Mouse (Mus musculus): ENCODE data around the gene Itgb8. TPM values are rescaled to one million over a fixed set of nuclear protein-coding genes. Genes with fewer than 3 reads are reported as not detected.

Itgb8 gene
- total RNA-seq, 2 experiments from 2014 or later, result 37.7 to 38.1 TPM

- intact Hi-C loops (cut with DNase I), result no loop called here
- DNase-seq (ENCODE audit: low spot score in 2 of 2), result no peak
Measured at GRCm38 (mm10) chr12:119159254-119159933, 79.2 kb downstream of the Itgb8 start.

DNA sequence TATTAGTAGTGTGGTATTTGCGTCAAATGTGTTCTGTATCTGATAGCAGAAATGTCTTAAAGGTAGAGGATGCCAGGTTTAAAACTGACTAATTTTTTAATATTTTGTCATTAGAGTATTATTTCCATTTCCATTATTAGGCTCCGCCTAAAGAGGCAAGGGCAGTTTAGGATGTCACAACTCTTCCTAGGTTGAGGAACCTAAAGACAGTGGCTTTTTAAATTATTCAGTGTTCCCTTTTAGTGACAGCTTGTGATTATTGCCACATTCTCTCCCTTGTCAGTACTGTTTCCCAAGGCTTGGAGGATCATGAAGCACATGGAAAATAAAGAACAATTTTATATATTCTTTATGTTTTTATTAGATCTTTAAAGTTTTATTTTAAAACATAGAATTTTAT lies 80.9 kb downstream of the Itgb8 start:
- DNase-seq (ENCODE audit: low spot score in 2 of 2), result no peak
- intact Hi-C loops (cut with DNase I), result no loop called here

- DNase-seq (ENCODE audit: low spot score in 2 of 2), result no peak
- intact Hi-C loops (cut with DNase I), result no loop called here
Measured at GRCm38 (mm10) chr12:119157068-119157467, 81.5 kb downstream of the Itgb8 start.

GRCm38 (mm10) chr12:119155566-119155965 lies 83.0 kb downstream of the Itgb8 start:
- intact Hi-C loops (cut with DNase I), result no loop called here
- no peak for DNase-seq (ENCODE audit: low spot score in 2 of 2)

- intact Hi-C loops (cut with DNase I), result no loop called here
Measured at GRCm38 (mm10) chr12:119150956-119151355, 87.6 kb downstream of the Itgb8 start.

GRCm38 (mm10) chr12:119147753-119148152 lies 90.8 kb downstream of the Itgb8 start:
- intact Hi-C loops (cut with DNase I), result no loop called here

More at GRCm38 (mm10) chr12:119150956-119151355, 87.6 kb downstream of the Itgb8 start:
- DNase-seq (ENCODE audit: low spot score in 2 of 2), result no peak

GRCm38 (mm10) chr12:119146031-119146430 lies 92.6 kb downstream of the Itgb8 start:
- intact Hi-C loops (cut with DNase I), result no loop called here
- no peak for DNase-seq (ENCODE audit: low spot score in 2 of 2)

More at GRCm38 (mm10) chr12:119147753-119148152, 90.8 kb downstream of the Itgb8 start:
- no peak for DNase-seq (ENCODE audit: low spot score in 2 of 2)

DNA sequence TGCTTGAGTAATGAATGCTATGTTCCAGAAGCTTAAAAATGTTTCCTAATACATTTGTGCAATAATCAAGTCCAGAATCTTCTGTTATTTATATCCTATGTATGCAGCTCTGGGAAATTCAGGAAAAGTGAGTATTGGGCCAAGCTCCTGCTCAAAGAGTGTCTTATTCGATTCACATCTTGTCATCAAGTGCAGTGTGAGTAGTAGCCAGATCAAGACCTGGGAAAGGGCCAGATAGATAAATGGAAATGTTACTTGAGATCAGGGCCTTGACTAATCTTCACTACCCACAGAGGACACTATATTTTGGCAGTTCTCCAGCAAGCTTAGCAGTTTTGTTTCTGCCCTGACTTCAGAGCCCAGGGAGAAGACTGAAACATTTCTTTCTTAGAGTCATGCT lies 100.7 kb downstream of the Itgb8 start:
- DNase-seq (ENCODE audit: low spot score in 2 of 2), result no peak
- intact Hi-C loops (cut with DNase I), result no loop called here

GRCm38 (mm10) chr12:119113522-119114135 lies 125.0 kb downstream of the Itgb8 start:
- no peak for DNase-seq (ENCODE audit: low spot score in 2 of 2)
- intact Hi-C loops (cut with DNase I), result no loop called here

- intact Hi-C loops (cut with DNase I), result no loop called here
- DNase-seq (ENCODE audit: low spot score in 2 of 2), result no peak
Measured at GRCm38 (mm10) chr12:119110091-119110490, 128.5 kb downstream of the Itgb8 start.

Other genes starting within 250 kb of the Itgb8 start
- under 1 TPM in 1 of 2 experiments, not detected in 1; 0.15 TPM for gene Macc1, start 75.5 kb upstream of the Itgb8 start, total RNA-seq (2021)

Data from left cerebral cortex, postnatal 14 days (tissue).